Mouse (Mus musculus): ENCODE measurements around the gene Gnb3. TPM values are rescaled to one million over a fixed set of nuclear protein-coding genes. Genes with fewer than 3 reads are reported as not detected.

Gnb3 gene
- polyA plus RNA-seq, 1 experiment from 2014 or later, result 0.92 TPM

DNA sequence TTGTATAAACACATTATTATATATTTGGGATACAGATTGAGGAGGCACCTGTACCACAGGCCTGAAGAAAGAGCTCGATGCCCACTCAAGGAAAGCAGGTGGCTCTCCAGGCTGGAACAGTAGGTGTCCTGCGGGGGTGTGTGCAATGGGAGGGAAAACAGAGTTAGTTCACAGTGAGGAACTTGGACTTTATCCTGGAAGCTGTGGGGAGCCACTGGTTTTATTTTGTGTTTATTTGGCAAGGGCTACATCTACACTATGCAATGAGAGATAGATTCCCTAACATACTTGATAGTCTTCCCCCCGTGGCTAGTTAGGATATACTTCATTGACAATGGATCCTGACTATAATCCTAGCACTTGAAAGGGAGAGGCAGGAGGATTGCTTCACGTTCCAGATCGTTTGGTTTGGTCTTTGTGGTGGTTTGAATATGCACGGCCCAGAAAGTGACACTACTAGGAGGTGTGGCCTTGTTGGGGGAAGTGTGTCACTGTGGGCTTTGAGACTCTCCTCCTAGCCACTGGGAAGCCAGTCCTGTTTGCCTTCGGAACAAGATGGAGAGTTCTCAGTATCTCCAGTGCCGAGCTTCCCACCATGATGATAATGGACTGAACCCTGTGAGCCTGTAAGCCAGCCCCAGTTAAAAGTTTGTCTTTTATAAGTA lies 53.2 kb downstream of the Gnb3 start:
- H3K27ac ChIP-seq, result no peak overlapping the region
- ATAC-seq (ENCODE audit: low FRiP score), result no peak

More for the DNA sequence above, 53.2 kb downstream of the Gnb3 start:
- Histone ChIP-seq H3K4me1 (peaks cover 5% of the 10 kb centered on the region; the same call in 1 of the 2 replicates), H3K4me3 (no peak overlapping the region), H3K9me3 (replicated peaks) (no peaks in the 10 kb centered on the region), H3K4me2 (replicated peaks) (no peak overlapping the region), H3K9ac (no peak overlapping the region), H3K27me3 (no peaks in the 10 kb centered on the region), H3K36me3 (no peaks in the 10 kb centered on the region)
- WGBS, result 55% methylated on average over 8 of the region's 8 CpGs

Other genes with a start within 250 kb of the Gnb3 start
- gene C1s2, start 204.2 kb downstream of the Gnb3 start, polyA plus RNA-seq (2016; fragmentation: Nextera tagmentation; extraction: Ambion mirVana), result not detected in 2 replicates
- 45.3 and 48.6 TPM in 2 replicates for gene Lpcat3, start 177.2 kb downstream of the Gnb3 start, polyA plus RNA-seq (2016; fragmentation: Nextera tagmentation; extraction: Ambion mirVana)
- gene Emg1, start 128.1 kb downstream of the Gnb3 start, polyA plus RNA-seq (2016; fragmentation: Nextera tagmentation; extraction: Ambion mirVana), result 131 and 138 TPM in 2 replicates
- gene Phb2, start 127.9 kb downstream of the Gnb3 start, polyA plus RNA-seq (2016; fragmentation: Nextera tagmentation; extraction: Ambion mirVana), result 291 and 292 TPM in 2 replicates
- gene Ptpn6, start 101.6 kb downstream of the Gnb3 start, polyA plus RNA-seq (2016; fragmentation: Nextera tagmentation; extraction: Ambion mirVana), result 5.6 TPM in 2 replicates
- gene Grcc10, start 98.9 kb downstream of the Gnb3 start, polyA plus RNA-seq (2016; fragmentation: Nextera tagmentation; extraction: Ambion mirVana), result 519 and 565 TPM in 2 replicates
- not detected in 2 replicates for gene Gm45234, start 84.3 kb downstream of the Gnb3 start, polyA plus RNA-seq (2016; fragmentation: Nextera tagmentation; extraction: Ambion mirVana)
- gene Atn1, start 83.8 kb downstream of the Gnb3 start, polyA plus RNA-seq (2016; fragmentation: Nextera tagmentation; extraction: Ambion mirVana), result 20.3 and 20.6 TPM in 2 replicates
- 18.7 and 19.6 TPM in 2 replicates for gene Eno2, start 70.6 kb downstream of the Gnb3 start, polyA plus RNA-seq (2016; fragmentation: Nextera tagmentation; extraction: Ambion mirVana)
- gene Lrrc23, start 60.5 kb downstream of the Gnb3 start, polyA plus RNA-seq (2016; fragmentation: Nextera tagmentation; extraction: Ambion mirVana), result 3.9 and 5.2 TPM in 2 replicates
- 8.7 and 9.2 TPM in 2 replicates for gene Spsb2, start 31.6 kb downstream of the Gnb3 start, polyA plus RNA-seq (2016; fragmentation: Nextera tagmentation; extraction: Ambion mirVana)
- gene Tpi1, start 26.0 kb downstream of the Gnb3 start, polyA plus RNA-seq (2016; fragmentation: Nextera tagmentation; extraction: Ambion mirVana), result 481 and 483 TPM in 2 replicates
- gene Usp5, start 10.8 kb downstream of the Gnb3 start, polyA plus RNA-seq (2016; fragmentation: Nextera tagmentation; extraction: Ambion mirVana), result 200 and 202 TPM in 2 replicates
- 111 and 120 TPM in 2 replicates for gene Cdca3, start 10.7 kb downstream of the Gnb3 start, polyA plus RNA-seq (2016; fragmentation: Nextera tagmentation; extraction: Ambion mirVana)
- gene P3h3, start 17.5 kb upstream of the Gnb3 start, polyA plus RNA-seq (2016; fragmentation: Nextera tagmentation; extraction: Ambion mirVana), result 34.5 and 39.6 TPM in 2 replicates
- gene Gpr162, start 23.7 kb upstream of the Gnb3 start, polyA plus RNA-seq (2016; fragmentation: Nextera tagmentation; extraction: Ambion mirVana), result 11.3 and 12.7 TPM in 2 replicates
- gene Cd4, start 47.9 kb upstream of the Gnb3 start, polyA plus RNA-seq (2016; fragmentation: Nextera tagmentation; extraction: Ambion mirVana), result 0.06 TPM in 1 of 2 replicates, not detected in the other
- gene Lag3, start 71.4 kb upstream of the Gnb3 start, polyA plus RNA-seq (2016; fragmentation: Nextera tagmentation; extraction: Ambion mirVana), result 1.9 and 2.1 TPM in 2 replicates
- 637 and 707 TPM in 2 replicates for gene Ptms, start 79.8 kb upstream of the Gnb3 start, polyA plus RNA-seq (2016; fragmentation: Nextera tagmentation; extraction: Ambion mirVana)
- 462 and 488 TPM in 2 replicates for gene Mlf2, start 91.1 kb upstream of the Gnb3 start, polyA plus RNA-seq (2016; fragmentation: Nextera tagmentation; extraction: Ambion mirVana)
- gene Cops7a, start 125.3 kb upstream of the Gnb3 start, polyA plus RNA-seq (2016; fragmentation: Nextera tagmentation; extraction: Ambion mirVana), result 99.5 and 101 TPM in 2 replicates
- 8.6 and 8.9 TPM in 2 replicates for gene Pianp, start 156.4 kb upstream of the Gnb3 start, polyA plus RNA-seq (2016; fragmentation: Nextera tagmentation; extraction: Ambion mirVana)
- gene Zfp384, start 168.9 kb upstream of the Gnb3 start, polyA plus RNA-seq (2016; fragmentation: Nextera tagmentation; extraction: Ambion mirVana), result 21.6 and 22.3 TPM in 2 replicates
- gene Ing4, start 199.5 kb upstream of the Gnb3 start, polyA plus RNA-seq (2016; fragmentation: Nextera tagmentation; extraction: Ambion mirVana), result 151 and 159 TPM in 2 replicates
- 16.0 and 18.3 TPM in 2 replicates for gene Acrbp, start 209.4 kb upstream of the Gnb3 start, polyA plus RNA-seq (2016; fragmentation: Nextera tagmentation; extraction: Ambion mirVana)
- 0.33 and 0.40 TPM in 2 replicates for gene Lpar5, start 227.6 kb upstream of the Gnb3 start, polyA plus RNA-seq (2016; fragmentation: Nextera tagmentation; extraction: Ambion mirVana)